Mouse (Mus musculus) kidney, postnatal 0 days (tissue): Measurements from ENCODE around the gene Tacc3. TPM values are rescaled to one million over a fixed set of nuclear protein-coding genes. Genes with fewer than 3 reads are reported as not detected.

Experiments
- ATAC-seq: fragments of 200-750 bp; cut with Nextera tagmentation; replicated peaks from 2 replicates; pipeline ENCODE4 v1.8.0; 2017; ENCODE audit warnings: low read depth, moderate number of reproducible peaks, moderate TSS enrichment, moderate library complexity; ENCODE audit not compliant: low FRiP score
- DNase-seq: peaks from one replicate; pipeline ENCODE4 v3.0.0-alpha.2; 2016; ENCODE audit warnings: low spot score
- H3K27ac ChIP-seq: fragments of 300-500 bp; sonication (generic); 2 replicates; pipeline ENCODE4 v1.5.1; 2014; ENCODE audit warnings: mild to moderate bottlenecking
- H3K27me3 ChIP-seq: fragments of 300-500 bp; sonication (generic); 2 replicates; pipeline ENCODE4 v1.6.1; 2014; ENCODE audit warnings: low read length, mixed read lengths; ENCODE audit not compliant: insufficient read depth
- H3K36me3 ChIP-seq: fragments of 300-500 bp; sonication (generic); 2 replicates; pipeline ENCODE4 v1.6.1; 2014; ENCODE audit warnings: low read length, mixed read lengths; ENCODE audit not compliant: insufficient read depth
- H3K4me1 ChIP-seq: fragments of 300-500 bp; sonication (generic); replicated peaks from 2 replicates; pipeline ENCODE4 v1.6.1; 2014; ENCODE audit warnings: antibody characterized with exemption, low read length, mixed read lengths; ENCODE audit not compliant: insufficient read depth
- H3K4me2 ChIP-seq: fragments of 300-500 bp; sonication (generic); 2 replicates; pipeline ENCODE4 v1.6.1; 2014; ENCODE audit warnings: mild to moderate bottlenecking, low read length, moderate library complexity, mixed read lengths
- H3K4me3 ChIP-seq: fragments of 300-500 bp; sonication (generic); replicated peaks from 2 replicates; pipeline ENCODE4 v1.5.1; 2014; ENCODE audit warnings: low read depth, low read length
- H3K9ac ChIP-seq: fragments of 300-500 bp; sonication (generic); 2 replicates; pipeline ENCODE4 v1.6.1; 2014; ENCODE audit warnings: low read depth, low read length
- H3K9me3 ChIP-seq: fragments of 300-500 bp; sonication (generic); replicated peaks from 2 replicates; pipeline ENCODE4 v1.6.1; 2016; ENCODE audit warnings: low read length, inconsistent platforms, mixed read lengths
- CTCF ChIP-seq: IDR thresholded peaks from 2 replicates; pipeline ENCODE4 v1.5.1; 2016; ENCODE audit warnings: antibody characterized with exemption, low read depth, mild to moderate bottlenecking, moderate library complexity
- WGBS: fragments of 180-500 bp; shearing (Covaris S2); extraction: QIAGEN DNeasy Blood & Tissue Kit; methylation state at CpG from one replicate; pipeline ENCODE4 v1.1.7; 2014; 5-methylcytosine and 5-hydroxymethylcytosine counted together
- polyA plus RNA-seq: library from polyadenylated mRNA; unstranded; fragments of >200 nt; fragmentation: Nextera tagmentation; extraction: Ambion mirVana; gene quantifications from 2 replicates; pipeline ENCODE4 v1.2.1, GENCODE M21; 2015

The Tacc3 gene
- polyA plus RNA-seq, 1 experiment from 2014 or later, result 74.3 TPM

DNA sequence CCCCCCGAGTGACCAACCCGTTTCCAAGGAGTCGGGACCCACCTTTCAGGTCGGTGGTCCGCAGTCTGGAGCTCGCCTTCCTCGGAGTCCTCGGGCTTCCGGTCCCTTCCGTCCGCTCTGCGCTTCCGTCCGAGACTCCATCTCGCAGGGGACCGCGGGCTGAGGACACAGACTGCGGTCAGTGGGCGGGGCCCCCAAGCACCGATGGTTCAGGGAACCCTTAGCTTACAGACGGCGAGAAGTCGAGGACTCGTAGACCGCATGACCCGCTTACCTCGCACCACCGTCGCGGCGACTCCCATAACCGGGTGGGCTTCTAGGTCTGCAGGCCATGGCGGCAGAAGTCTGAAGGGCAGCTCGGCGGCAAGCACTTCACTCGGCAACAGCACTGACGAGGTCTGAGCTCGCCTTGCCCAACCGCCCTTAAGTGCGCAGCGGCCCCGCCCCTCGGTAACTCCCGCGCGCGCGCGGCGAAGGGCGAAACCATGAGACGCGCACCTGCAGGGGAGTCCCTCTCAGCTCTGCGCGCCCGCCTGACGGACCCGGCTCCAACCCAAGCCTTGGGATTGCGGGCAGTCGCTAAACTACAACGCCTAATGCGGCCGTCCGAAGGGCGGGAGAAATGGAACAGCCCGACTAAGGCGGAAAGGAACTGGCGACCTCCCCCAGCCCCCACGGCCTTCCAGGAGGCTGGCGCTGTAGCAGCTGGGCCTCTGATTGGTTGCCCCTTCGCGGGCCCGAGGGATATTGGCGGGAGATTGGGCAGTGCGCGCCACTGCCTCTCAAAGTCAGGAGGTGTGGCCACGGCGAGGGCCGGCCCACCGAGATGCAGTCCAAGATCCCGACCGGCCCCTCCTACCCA is 5.8 kb upstream of the Tacc3 start, which contains the start of gene Slbp:
Gene Slbp, minus strand, starts transcription at position 654 of the 862 bp plus-strand sequence.
- peaks cover 20% of the 10 kb centered on the region for H3K4me1 ChIP-seq
- H3K27ac ChIP-seq, result peak within 1 kb of the TSS; percentile 98
- WGBS, result under 1% methylated on average over 82 of the region's 82 CpGs
- peak within 1 kb of the TSS; percentile 65 for H3K4me3 ChIP-seq
- DNase-seq, result peak; percentile 99
- peak; percentile 96 for ATAC-seq
- TF ChIP-seq CTCF, result peak; percentile 14
- H3K36me3 ChIP-seq, result peaks cover 12% of the 10 kb centered on the region; the same call in 1 of the 2 replicates
- H3K9me3 ChIP-seq, result no peaks in the 10 kb centered on the region
- peak within 1 kb of the TSS; percentile 68 for H3K4me2 ChIP-seq
- H3K9ac ChIP-seq, result peak within 1 kb of the TSS; percentile 79
- no peaks in the 10 kb centered on the region for H3K27me3 ChIP-seq

DNA sequence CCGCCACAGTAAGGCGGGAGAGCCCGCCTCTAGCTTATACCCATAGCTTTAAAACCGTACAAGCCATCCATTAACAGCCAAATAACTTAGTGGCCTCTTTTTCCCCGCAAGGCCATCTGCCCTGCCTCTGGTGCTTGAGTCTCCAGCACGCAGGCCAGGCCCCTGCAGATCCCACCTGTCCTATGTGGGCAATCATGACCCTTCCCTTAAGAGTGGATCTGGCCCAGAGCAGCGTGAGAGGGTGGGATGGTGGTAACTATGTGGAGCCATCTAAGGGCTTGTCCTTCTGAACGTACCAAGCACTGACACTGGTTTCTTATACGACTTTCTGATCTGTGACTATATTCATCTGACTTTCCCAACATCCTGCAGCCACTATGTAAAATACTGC is 5.2 kb upstream of the Tacc3 start:
- no peaks in the 10 kb centered on the region for H3K9me3 ChIP-seq
- H3K27ac ChIP-seq, result peak overlapping the region; percentile 42; the same call in 1 of the 2 replicates
- ATAC-seq, result no peak
- under 1% methylated on average over 9 of the region's 9 CpGs for WGBS
- no peak for DNase-seq
- no peaks in the 10 kb centered on the region for H3K27me3 ChIP-seq
- peak overlapping the region; percentile 65; the same call in 1 of the 2 replicates for H3K4me3 ChIP-seq
- peaks cover 20% of the 10 kb centered on the region for H3K4me1 ChIP-seq
- TF ChIP-seq CTCF, result no peak
- H3K9ac ChIP-seq, result 0 out of 2 replicates have a peak overlapping the region, but pooled peaks have one; percentile 36
- 0 out of 2 replicates have a peak, but pooled peaks cover 6% of the 10 kb centered on the region for H3K36me3 ChIP-seq
- H3K4me2 ChIP-seq, result peak overlapping the region; percentile 68

DNA sequence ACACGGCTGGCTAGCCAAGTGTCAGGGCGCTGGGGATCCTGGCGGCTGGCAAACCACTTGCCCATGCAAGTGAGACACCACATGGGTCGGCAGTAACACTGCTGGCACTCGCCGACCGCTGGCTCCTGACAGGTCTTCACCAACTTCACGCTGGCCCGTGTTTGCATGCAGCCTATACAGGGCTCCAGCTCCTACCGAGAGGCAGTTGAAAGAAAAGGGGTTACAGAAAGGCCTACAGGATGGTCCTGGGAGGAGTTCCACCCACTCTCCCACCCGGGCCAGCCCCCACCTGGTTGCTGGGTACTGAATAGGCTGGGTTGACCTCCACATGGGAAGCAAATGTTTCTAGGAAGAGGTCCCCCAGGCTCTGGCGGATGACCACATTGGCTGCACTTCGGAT is 3.5 kb upstream of the Tacc3 start:
- Histone ChIP-seq H3K36me3 (0 out of 2 replicates have a peak, but pooled peaks cover 2% of the 10 kb centered on the region), H3K4me3 (no peak overlapping the region), H3K4me2 (no peak overlapping the region), H3K27me3 (no peaks in the 10 kb centered on the region), H3K27ac (no peak overlapping the region), H3K4me1 (peaks cover 26% of the 10 kb centered on the region), H3K9ac (no peak overlapping the region), H3K9me3 (no peaks in the 10 kb centered on the region)
- no peak for TF ChIP-seq CTCF
- 95% methylated on average over 13 of the region's 13 CpGs for WGBS
- DNase-seq, result no peak
- ATAC-seq, result no peak

DNA sequence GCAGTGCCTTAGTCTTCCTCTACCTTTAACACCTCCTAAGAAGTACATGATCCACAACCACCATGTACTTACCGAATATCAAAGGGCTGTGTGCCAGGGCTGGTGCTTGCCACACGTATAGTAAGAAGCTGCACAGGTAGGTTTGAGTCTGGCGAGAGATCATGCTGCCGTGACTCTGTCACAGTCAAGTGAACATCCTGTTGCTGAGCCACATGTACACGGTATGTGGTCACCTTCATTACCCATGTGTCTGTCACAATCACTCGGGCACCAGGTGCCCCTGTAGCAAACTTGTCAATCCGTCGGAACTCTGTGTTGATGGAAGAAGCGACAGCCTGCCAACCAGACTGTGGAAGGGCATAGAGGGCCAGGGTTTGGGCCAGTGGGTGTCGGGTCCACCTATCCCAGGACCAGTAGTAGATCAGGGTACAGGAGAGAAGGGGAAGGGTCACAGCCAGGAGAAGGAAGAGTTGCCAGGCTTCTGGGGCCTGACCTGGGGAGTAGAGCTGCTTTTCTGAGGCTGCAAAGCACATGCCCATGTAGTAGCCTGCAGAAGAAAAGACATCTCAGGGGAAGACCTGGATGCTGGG is 2.6 kb upstream of the Tacc3 start:
- Histone ChIP-seq H3K4me2 (no peak overlapping the region), H3K27ac (no peak overlapping the region), H3K9ac (no peak overlapping the region), H3K4me3 (no peak overlapping the region), H3K9me3 (no peaks in the 10 kb centered on the region), H3K27me3 (no peaks in the 10 kb centered on the region), H3K36me3 (no peaks in the 10 kb centered on the region), H3K4me1 (peaks cover 24% of the 10 kb centered on the region)
- DNase-seq (no peak), ATAC-seq (no peak)
- 75% methylated on average over 10 of the region's 10 CpGs for WGBS
- TF ChIP-seq CTCF, result no peak

DNA sequence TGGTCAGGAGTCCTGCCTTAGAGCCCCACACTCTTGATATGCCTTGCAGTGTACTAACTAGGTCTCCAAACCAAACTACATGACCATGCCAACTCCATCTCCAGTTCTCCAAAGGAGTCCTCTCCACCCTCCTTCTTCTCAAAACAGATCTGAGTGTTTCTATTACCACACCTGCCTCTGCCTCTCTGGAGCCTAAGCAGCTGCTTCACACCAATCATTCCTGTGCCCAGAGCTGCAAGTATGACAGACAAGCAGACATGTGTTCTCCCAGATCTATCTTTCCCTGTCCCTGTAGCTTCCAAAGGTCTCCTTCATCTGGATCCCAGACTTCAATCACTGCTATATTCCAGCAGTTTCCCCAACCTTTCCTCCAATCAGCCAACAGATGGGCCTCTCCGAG is 1.2 kb upstream of the Tacc3 start:
- Histone ChIP-seq H3K4me2 (peak overlapping the region; percentile 66), H3K4me3 (peak overlapping the region; percentile 73), H3K27me3 (no peaks in the 10 kb centered on the region), H3K9me3 (no peaks in the 10 kb centered on the region), H3K9ac (peak overlapping the region; percentile 64; the same call in 1 of the 2 replicates), H3K36me3 (0 out of 2 replicates have a peak, but pooled peaks cover 12% of the 10 kb centered on the region), H3K27ac (peak overlapping the region; percentile 97), H3K4me1 (peaks cover 15% of the 10 kb centered on the region; the same call in 1 of the 2 replicates)
- no peak for TF ChIP-seq CTCF
- no peak for ATAC-seq
- WGBS, result 12% methylated on average over 1 of the region's 1 CpGs
- no peak for DNase-seq

DNA sequence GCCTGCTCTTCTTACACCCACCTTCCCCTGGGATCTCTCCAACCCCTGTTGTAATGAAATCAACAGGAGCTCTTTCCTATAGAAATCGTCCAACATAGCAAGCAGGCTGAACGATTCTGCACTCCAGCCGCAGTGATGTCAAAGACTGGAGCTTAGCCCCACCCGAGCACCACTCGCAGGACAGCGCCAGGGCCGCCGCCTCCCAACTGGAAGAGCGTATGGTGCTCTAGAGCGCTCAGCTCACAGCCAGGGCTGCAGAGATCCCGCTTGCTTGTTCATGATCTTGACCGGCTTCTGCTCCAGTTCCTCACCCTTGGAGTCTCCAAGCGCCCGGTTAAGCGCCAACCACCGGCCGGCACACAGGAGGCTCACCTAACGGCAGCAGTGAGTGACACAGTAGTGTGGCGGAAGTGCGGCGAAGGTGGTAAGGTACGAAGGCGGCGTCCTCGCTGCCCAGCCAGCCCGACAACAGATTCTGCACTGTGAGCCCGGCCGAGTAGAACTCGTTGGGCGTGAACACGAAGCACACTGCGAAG is 609 bp upstream of the Tacc3 start:
- under 1% methylated on average over 32 of the region's 32 CpGs for WGBS
- H3K4me1 ChIP-seq, result peaks cover 15% of the 10 kb centered on the region; the same call in 1 of the 2 replicates
- H3K9ac ChIP-seq, result peak overlapping the region; percentile 64
- no peak for TF ChIP-seq CTCF
- H3K36me3 ChIP-seq, result 0 out of 2 replicates have a peak, but pooled peaks cover 12% of the 10 kb centered on the region
- no peak for DNase-seq
- no peaks in the 10 kb centered on the region for H3K27me3 ChIP-seq
- no peaks in the 10 kb centered on the region for H3K9me3 ChIP-seq
- ATAC-seq, result peak; percentile 21
- peak overlapping the region; percentile 66 for H3K4me2 ChIP-seq
- peak overlapping the region; percentile 73 for H3K4me3 ChIP-seq
- peak overlapping the region; percentile 97 for H3K27ac ChIP-seq
